Mouse (Mus musculus): ENCODE measurements around the gene Shtn1. TPM values are rescaled to one million over a fixed set of nuclear protein-coding genes. Genes with fewer than 3 reads are reported as not detected.

The Shtn1 gene
- total RNA-seq (2021): 10 to 100 TPM; 12.8 to 22.2 TPM
- long read RNA-seq, experiment 1, transcript Shtn1-201 (17 exons, 3,974 nt): major isoform, 6 of 10 reads
- long read RNA-seq, experiment 1, partial matches to known transcripts: 0 of 10 reads
- long read RNA-seq, experiment 1, other reads (novel, unspliced or antisense): 4 of 10 reads
- long read RNA-seq, experiment 2, partial matches to known transcripts: 0 of 4 reads
- long read RNA-seq, experiment 2, other reads (novel, unspliced or antisense): 3 of 4 reads

DNA sequence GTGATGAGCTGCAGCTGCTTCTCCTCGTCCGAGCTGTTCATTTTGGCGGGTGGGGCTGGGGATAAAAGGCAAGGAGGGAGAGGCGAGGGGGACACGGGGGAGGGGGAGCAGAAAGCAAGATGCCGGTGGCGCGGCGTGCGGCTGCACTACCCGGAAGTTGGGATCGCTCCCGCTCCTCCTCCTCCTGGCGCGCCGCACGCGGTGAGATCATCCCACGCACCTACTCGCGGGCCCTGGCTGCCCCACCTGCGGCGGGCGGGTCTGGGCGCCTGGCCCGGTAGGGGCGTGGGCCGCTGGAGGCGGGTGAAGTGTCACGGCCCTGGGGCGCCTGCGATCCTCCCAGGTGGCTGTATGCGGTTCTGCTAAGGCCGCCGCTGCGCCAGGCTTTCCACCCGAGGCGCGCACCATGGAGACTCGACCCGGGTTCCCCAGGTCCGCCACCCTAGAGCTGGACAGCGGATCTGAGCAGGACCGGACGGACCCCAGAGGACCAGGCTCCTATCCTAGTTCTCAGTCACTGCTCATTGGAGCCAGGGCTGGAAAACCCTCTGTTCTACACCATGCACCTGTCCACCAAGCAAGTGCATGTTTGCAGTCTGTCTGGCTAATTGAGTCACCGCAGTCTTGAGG lies at the start of gene Shtn1:
Gene Shtn1, minus strand, starts transcription at position 629 of the 630 bp plus-strand sequence.
- DNase-seq: peak; percentile 72 to 76

DNA sequence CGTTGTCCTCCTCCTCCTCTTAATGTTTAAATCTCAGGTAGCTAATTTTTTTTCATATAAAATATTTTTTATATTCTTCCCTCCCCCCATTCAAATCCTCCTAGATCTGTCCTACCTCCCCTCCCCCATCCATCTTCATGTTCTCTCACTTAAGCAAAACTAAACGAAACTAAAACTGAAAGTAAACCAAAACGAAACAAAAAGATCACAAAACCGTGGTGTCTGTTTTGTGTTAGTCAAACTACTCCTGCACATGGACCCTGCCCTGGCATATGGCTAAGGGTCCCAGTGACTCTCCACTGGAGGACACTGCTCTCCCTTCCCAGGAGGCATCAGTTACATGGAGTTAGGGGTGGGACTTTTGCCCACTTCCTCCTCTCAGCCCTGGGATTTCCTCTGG lies 38.3 kb upstream of the Shtn1 start:
- DNase-seq: no peak

DNA sequence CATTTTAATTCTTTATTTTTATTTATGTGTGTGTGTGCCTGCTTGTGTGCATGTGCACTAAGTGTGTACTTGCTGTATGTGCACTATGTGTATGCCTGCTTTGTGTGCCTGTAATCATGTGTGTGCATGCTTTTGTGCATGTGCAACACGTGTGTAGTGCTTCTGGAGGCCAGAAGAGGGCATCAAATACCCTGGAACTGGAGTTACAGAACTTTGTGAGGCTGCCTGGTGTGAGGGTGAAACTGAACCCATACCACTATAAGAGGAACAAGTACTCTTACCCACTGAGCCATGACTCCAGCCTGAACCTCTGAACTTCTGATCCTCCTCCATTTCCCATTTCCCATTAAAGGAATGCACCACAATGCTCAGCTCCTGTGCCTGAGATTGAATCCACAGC lies 34.0 kb upstream of the Shtn1 start:
- no peak for DNase-seq

- no peak for DNase-seq
Measured at GRCm38 (mm10) chr19:59098315-59098714, 22.4 kb upstream of the Shtn1 start.

DNA sequence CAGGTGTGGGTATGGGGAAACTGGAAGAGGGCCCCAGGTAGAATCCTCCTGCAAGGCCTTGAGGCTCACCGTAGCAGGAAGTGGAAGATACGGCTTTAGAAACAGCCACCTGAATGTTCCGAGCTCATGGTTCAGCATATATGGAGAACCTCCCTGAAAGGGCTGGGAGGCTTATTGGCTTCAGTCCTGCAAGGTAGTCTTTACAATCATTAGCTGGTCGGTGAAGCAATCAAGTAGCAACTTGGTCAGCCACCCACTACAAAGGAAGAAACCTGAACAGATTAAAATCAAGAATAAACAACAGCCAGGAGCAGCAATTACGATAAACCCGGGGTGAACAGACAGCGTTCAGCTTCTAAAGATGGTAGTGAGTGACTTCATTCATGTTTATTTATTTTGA lies 16.4 kb upstream of the Shtn1 start:
- no peak for DNase-seq

GRCm38 (mm10) chr19:59090337-59090736 lies 14.4 kb upstream of the Shtn1 start:
- DNase-seq: no peak

GRCm38 (mm10) chr19:59084296-59084695 lies 8.4 kb upstream of the Shtn1 start:
- peak in 1 of 2 experiments; percentile 4 for DNase-seq

GRCm38 (mm10) chr19:59076131-59076530 lies 231 bp upstream of the Shtn1 start:
- DNase-seq: peak; percentile 10 to 25

DNA sequence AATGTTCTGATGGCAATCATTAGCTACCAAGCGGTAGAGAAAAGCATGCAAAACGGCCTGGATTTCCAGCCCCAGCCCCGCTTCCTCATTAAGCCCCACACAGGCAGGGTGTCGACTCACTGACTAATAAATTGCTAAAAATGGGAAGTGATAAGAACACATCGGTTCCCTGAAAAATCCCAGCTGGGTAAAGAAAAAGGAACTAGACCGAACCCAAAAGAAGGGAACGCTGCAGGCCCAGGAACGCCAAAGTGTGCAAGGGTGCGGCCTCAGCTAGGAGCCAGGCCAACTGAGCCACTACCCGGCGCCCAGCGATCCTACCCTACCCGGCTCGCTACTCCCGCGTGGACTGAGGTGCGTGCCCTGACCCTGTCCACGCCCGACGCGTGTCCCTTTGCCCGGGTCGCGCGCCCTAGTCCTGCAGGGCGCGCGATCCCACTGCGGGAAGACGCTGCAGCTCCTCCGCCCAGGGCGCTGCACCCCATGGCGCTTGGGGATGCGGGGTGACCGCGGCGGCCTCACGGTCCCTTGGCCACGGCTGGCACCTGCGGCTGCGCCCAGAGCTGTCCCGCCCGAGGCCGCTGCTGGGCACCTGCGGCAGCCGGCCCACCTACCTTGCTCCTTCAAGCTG lies 944 bp downstream of the Shtn1 start:
- peak; percentile 25 to 34 for DNase-seq

DNA sequence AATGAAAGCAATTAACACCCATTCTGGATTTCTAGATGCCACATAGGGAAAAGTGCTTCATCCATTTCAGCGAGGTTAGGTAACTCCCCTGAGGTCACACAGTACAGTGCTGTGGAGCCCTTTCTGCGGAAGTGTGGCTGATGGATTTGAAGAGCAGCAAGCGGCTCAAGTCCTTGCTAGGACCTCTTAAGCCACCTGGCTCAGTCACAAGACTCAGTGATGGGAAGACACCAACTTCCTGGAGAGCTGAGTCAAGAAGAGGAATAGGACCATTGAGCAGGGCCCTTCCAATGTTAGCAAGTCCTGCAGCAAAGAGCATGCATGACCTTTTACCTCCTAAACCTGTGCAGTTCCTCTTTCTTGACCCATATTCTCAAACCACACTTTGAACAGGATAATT lies 1.5 kb downstream of the Shtn1 start:
- DNase-seq: no peak

DNA sequence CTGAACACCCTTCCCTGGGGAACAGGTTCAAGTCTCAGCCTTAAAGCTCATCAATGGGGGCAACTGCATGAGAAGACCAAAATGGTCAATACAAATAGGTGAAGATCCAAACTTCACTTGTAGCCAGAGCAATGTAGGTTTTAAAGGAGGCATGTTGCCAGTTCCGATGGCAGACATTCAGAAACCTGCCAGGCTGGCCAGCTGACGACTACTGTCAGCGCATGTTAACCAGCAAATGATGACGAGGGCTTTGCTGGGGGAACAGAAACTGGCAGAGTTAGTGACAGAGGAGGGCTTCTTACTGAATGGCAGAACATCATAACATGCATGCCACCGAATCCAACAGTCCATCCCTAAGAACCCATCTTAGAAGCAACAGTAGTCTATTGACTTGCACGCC lies 2.9 kb downstream of the Shtn1 start:
- peak in 1 of 2 experiments; percentile 19 for DNase-seq

DNA sequence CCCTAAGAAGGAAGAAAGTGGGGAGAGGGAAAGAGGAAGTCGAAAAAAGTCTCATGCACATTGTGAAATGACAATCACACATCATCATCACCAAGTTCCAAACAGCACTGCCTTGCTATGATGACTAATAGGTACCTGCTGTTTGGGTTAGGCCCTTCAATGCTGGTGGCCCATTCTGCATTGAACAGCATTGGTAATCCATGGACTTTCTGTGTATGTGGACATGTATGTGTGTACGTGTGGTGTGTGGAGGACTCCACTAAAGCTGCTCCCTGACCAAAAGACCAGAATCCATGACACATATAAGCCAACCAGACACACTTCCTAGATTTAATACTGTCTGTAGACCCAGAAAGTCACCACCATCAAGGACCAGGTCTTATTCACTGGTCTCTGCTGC lies 3.9 kb downstream of the Shtn1 start:
- no peak for DNase-seq

- peak; percentile 50 to 67 for DNase-seq
Measured at GRCm38 (mm10) chr19:59071396-59071795, 4.5 kb downstream of the Shtn1 start.

DNA sequence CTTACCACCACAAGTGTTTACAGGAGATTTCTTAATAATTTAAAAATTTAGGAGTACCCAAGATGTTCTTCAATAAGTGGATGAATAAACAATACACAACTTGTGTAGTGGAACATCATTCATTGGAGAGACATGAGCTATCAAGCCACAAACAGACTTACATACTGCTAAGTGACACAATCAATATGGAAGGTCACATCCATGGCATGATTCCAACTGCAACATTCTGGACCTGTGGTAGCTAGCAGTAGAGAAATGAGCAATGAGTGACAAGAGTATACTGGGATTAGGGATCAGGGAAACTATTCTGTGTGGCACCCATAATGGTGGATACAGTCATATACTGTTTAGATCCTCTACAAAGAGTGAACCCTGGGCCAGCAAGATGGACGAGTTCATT lies 8.2 kb downstream of the Shtn1 start:
- no peak for DNase-seq

GRCm38 (mm10) chr19:59066670-59067069 lies 9.2 kb downstream of the Shtn1 start:
- DNase-seq: no peak

DNA sequence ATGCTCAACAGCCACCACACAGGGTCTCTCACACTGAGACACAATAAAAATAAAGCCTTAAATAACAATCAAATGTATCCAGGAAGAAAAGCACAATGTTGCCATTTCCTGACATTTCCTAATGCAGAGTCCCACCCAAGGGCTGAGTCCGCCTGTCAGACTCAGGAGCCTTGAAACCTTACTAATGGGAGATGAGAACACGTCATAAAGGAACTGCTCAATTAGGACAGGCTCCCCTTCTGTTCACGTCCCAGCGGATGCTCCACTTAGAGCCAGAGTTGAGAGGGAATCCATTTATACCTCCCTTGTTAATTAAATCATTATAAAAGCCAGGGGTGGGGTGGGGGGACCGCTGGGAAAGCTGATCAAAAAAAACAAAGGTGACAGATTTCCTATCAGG lies 9.8 kb downstream of the Shtn1 start:
- DNase-seq: no peak

DNA sequence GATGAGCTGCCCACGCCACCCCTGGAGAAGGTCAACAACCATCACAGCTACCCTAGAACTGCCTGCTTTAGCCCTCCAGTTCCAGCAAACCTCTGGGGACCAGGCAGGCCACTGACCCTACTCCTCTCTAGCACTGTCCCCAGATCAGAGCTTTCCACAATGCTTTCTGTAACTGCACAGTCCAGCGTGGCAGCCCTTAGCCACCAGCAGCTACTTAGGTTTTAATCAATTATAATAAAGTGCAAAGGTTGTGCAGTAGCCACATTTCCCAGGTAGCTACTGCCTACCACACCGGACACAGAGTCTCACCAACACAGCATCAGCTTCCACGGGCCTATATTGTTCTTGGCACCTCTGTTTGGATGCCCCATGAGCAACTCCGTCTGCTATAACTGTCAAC lies 11.3 kb downstream of the Shtn1 start:
- no peak for DNase-seq

- DNase-seq: no peak
Measured at GRCm38 (mm10) chr19:59063568-59063967, 12.3 kb downstream of the Shtn1 start.

DNA sequence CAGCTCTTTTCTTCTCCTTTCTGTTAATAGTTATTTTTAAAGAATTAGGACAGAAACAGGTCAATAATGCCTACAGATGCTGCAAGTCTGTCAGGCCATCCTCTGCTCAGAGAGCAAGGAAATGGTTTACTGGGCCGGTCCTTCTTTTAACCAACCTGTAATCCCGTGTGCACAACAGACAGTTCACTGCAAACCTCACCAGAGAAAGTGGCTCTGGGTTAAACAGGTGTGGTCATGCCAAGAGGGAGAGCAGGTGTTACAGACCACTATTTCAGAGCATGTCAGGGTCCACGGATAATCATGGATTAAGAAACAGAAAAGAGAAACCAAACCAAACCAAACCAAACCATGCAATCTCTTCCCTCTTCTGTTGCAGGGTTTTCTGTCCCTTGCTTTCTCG lies 17.8 kb downstream of the Shtn1 start:
- DNase-seq: no peak

- DNase-seq: no peak
Measured at GRCm38 (mm10) chr19:59057366-59057765, 18.5 kb downstream of the Shtn1 start.

- no peak for DNase-seq
Measured at GRCm38 (mm10) chr19:59054632-59054951, 21.3 kb downstream of the Shtn1 start.

DNA sequence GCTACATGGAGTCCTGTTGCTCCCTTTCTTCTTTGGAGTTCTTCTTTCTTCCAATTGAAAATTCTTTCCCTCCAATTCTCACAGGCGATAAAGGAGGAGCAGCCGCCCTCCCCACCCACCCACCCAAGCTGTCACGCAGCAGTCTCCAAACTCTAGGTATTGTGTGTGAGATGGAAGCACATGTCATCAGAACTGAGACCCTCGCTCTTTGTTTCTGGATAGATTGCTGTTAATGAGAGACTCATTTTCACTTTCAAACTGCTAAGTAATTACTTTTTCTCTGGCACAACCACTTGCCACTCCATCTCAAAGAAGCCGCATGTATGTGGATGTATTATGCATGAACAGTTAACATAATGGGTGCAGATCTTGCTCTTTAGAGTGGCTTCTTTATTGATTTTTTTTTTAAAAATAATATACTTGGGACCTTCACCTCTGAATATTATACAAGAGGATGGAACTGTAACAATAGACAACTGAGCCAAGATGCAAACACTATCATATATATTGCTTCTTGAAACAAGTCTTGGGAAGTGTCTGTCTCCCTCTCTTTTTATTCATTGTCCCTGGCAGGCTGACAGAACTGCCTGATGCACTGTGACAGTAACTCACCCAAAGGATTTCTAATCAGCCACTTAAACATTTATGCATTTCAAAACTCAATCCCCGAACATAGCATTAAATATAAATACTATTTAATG lies 21.8 kb downstream of the Shtn1 start:
- DNase-seq: no peak

- DNase-seq: no peak
Measured at GRCm38 (mm10) chr19:59052783-59053490, 23.0 kb downstream of the Shtn1 start.

All from adrenal gland, postnatal 36 days (tissue).